Mouse (Mus musculus): ENCODE measurements at regions not wholly inside any gene's neighbourhood (a gene's known extent, or its start where the extent isn't known, plus 50 kb on each side); places are given as distances from the start of the nearest gene placed in this dataset.
A peak's percentile ranks its signal among the peaks of the same experiment; 100 is the strongest.
"Not testable (repeated sequence)": the region's sequence is repeated elsewhere in the genome, so short reads cannot be mapped to it uniquely, and the experiment has no call there.

DNA sequence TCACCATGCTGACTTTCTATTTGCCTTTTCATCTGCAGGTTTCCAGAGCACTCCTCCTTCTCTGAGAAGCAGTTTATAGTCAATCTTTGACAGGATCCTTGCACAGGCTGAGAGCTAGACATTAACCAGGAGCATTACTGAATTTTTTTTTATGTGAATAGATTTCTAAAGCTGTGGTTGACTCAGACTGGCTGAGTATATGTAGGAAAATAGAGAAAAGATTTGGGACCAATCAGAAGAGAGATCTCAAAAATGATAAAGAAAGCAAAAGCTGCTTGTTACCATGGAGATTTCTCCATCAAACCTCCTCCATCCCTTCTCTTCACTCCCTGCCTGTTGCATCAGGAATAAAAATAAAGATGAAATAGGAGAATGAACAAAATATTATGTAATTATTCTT, 731.2 kb upstream of the Ndn start:
- DNase-seq (ENCODE audit: low spot score), result no peak

DNA sequence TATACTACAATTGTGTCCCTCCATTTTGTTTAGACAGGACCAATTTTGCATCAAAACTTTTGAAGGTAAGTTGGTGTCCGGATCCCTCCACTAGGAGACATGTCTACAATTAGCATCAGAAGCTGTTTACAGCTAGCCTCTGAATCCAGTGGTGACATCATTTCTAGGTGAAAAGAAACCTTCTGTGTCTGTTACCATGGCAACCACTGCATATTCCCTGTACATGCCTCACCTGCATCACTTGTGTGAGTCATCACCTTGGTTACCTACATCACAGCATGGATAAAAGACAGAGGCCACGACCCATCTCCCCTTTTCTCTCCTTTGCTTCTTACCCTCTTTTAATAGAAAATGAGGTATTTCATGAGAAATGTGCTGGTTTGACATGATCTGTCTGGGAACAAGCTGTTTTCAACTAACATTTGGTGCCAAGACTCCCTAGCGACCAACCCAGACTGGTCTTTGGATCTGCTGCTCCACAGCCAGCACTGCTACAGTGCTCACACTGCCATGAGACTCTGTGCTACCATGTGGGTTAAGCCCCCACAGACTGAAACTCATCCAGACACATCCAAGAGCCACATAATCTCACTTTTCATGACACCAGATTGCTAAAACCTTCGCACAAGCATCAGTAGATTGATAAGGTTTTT, 701.4 kb upstream of the Ndn start:
- peak; percentile 37 for DNase-seq (ENCODE audit: low spot score)

DNA sequence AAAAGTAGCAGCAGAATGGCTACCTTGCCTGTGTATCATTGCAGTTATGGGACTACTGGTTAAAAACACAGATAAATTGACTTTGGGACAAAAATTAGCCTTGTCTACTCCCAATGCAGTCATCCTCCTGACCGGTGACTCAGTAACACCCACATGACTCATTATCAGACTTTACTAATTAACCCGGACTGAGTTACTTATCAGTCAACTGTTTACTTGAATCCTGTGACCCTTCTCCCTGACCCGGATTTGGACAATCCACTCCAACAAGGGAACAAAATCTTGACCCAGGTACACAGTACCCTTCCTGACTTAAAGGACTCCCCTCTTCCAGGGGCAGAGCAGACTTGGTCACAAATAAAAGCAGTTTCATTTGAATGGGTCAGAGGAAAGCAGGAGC, 688.3 kb upstream of the Ndn start:
- no peak for DNase-seq (ENCODE audit: low spot score)

DNA sequence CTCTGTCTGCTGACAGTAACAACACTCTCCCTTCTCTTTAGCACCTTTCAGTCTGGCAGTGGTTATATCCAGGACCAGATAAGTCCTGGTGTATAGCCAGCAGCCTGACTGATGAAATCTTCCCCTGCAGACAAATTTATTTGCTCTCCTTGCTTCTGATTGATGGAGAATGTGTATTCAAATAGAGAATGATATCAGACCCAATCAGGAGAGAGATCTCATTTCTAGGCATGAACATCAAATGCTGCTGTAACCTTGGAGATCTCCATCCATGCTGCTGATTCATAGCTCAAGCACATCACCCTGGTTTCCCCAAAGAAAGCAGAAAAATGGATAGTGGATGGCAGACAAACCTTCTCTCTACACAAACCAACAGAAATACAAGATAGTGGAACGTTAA, 663.3 kb upstream of the Ndn start:
- DNase-seq (ENCODE audit: low spot score), result no peak

DNA sequence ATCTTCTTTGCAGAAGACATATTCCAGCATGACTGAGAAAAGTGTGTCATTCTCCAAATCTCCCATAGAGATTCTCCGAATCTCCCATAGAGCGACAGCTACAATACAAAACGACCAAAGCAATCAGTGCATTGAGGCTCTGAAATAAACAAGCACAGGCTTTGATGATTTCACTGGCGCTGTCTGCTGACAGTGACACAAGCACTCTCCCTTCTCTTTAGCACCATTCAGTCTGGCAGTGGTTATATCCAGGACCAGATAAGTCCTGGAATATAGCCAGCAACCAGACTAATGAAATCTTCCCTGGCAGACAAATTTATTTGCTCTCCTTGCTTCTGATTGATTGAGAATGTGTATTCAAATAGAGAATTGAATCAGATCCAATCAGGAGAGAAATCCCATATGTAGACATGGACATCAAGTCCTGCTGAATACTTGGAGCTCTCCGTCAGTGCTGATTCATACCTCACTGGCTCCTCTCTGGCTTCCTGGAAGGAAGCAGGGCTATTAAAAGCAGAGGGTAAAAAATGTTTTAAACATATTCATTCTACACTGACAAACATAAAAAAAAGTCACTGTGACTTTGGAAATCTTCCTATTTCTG, 661.2 kb upstream of the Ndn start:
- no peak for DNase-seq (ENCODE audit: low spot score)

DNA sequence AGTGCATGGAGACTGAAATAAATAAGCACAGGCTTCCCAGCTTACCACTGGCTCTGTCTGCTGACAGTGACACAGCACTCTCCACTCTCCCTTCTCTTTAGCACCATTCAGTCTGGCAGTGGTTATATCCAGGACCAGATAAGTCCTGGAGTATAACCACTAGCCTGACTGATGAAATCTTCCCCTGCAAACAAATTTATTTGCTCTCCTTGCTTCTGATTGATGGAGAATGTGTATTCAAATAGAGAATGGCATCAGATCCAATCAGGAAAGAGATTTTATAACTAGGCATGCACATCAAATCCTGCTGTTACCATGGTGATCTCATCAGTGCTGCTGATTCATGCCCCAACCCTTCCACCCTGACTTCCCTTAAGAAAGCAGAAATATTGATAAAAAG, 620.2 kb upstream of the Ndn start:
- DNase-seq (ENCODE audit: low spot score), result no peak

DNA sequence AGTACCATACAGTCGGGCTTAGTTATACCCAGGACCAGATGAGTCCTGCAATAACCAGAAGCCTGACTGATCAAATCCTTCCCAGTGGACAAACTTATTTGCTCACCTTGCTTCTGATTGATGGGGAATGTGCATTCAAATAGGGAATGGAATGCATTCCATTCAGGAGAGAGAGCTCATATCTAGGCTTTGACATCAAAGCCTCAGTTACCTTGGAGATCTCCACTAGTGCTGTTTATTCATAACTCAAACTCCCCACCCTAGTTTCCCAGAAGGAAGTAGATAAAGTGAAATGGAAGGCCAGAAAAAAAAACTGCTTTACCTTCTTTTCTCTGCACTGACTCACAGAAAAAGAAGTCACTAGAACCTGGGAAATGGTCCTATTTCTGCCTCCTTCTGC, 608.9 kb upstream of the Ndn start:
- DNase-seq (ENCODE audit: low spot score), result no peak

DNA sequence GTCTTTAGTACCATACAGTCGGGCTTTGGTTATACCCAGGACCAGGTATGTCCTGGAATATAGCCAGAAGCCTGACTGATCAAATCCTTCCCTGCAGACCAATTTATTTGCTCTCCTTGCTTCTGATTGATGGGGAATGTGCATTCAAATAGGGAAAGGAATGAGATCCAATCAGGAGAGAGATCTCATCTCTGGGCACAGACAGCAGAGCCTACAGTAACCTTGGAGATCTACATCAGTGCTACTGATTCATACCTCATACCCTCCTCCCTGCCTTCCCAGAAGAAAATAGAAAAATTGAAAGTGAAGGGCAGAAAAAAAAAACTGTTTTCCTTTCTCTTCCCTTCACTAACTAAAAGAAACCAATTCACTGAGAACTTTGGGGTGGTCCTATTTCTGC, 607.0 kb upstream of the Ndn start:
- DNase-seq (ENCODE audit: low spot score), result not testable (repeated sequence)

DNA sequence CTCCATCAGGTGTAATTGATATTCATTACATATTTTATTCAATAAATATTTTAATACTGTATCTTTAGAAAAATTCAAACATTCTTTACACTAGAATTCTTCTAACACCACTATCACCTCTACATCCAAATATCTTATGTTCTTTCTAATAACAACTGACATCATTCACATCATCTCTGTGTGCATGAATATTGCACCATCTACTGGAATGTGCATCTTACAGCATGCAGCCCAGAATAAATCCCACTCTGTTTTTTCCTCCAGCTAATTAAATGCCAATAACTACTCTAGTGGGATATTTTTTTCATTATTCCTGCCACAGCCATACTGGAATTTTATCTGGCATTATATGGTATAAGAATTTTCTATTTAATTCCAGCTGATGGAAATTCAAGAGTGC, 576.5 kb upstream of the Ndn start:
- no peak for DNase-seq (ENCODE audit: low spot score)

DNA sequence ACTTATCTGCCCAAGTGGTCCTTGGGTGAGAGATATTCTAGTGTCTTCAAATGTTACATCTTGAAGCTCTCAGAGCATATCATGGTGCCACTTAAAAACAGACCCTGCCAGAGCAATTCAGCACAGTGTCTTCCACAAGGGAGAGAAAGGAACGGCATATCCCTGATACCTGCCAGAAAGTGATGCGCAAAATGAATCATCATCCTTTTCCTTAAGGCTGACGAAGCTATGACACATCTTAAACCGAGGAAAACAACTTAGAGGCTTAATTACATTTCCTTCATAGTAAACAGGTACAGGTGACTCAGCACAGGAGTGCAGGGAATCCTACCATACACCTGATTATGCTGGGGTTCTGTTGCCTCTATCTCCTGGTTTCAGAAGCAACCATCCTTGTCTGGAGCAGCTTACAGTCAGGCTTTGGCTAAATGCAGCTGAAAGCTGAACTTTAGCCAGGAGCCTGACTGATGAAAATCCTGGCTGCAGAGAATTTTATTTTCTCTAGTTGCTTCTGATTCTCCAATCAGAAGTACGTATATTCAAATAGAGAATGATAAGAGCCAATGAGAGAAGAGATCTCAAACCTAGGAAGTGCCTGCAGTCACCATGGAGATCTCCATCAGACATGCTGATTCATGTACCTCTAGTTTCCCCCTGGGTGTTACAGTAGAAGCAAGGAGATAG, 556.1 kb upstream of the Ndn start:
- peak; percentile 7 for DNase-seq (ENCODE audit: low spot score)

DNA sequence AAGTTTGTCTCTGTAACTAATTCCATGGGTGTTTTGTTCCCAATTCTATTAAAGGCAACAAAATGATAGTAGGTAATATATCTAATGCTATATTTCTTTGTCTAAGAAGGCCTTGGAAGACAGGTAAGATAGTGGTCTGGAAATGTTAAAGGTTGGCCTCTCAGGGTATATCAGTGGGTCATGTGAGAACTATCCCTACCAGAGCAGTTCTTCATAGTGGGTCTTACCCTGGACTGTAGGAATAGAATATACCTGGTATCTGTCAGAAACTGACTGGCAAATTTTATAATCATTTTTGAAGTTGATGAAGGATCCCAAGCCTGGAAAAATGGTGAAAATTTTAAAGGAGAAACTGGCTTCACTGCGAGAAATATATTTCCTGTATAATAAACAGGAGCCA, 509.5 kb upstream of the Ndn start:
- DNase-seq (ENCODE audit: low spot score), result no peak

DNA sequence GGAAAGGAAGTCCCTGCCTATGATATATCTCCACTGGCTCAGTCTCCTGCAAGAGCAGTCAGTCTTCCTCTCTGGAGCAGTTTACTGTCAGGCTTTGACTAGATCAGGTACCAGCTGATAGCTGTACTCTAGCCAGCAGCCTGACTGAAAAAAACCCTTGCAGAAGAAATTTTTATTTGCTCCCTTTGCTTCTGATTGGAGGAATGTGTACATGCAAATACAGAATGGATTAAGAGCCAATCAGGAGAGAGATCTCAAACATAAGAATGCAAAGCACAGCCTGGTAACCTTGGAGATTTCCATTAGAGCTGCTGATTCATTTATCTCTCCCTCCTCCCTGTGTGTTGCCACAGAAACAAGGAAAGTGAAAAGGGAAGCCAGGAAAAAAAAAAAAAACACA, 509.1 kb upstream of the Ndn start:
- peak; percentile 58 for DNase-seq (ENCODE audit: low spot score)

DNA sequence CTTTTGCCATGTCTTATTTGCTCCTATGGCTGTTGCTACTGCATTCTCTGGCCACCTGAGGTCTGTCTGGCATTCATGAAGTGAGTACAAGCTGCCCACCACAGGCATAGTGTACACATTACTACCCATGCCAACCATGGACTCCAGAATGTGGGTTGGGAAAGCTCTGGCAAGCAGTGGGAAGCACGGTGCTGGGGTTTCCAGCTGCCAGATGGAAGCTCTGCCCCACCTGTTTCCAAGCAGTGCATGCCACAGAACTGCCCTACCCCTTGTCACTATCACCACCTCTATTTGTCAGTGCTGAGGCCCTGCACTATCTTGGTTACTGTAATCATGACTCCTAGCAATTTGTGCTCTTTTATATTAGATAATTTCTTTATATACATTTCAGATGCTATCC, 494.4 kb upstream of the Ndn start:
- DNase-seq (ENCODE audit: low spot score), result no peak

DNA sequence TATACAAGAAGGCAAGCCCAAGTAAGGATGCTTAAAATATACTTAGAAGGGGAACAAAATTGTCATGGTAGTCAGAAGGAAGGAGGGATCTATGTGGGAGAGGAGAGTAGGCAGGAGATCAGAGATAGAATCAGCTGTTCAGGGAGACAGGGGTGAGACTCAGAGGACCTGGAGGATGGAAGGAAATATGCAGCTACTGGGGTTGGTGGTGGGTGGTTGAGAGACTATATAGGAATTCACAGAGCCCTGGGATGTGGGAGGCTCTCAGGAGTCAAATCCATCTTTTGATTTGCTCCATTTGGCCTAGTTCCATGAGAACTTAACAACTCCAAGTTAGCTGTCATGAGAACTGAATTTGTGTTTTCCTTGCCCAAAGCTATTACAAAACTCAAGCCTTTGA, 481.9 kb upstream of the Ndn start:
- DNase-seq (ENCODE audit: low spot score), result no peak

DNA sequence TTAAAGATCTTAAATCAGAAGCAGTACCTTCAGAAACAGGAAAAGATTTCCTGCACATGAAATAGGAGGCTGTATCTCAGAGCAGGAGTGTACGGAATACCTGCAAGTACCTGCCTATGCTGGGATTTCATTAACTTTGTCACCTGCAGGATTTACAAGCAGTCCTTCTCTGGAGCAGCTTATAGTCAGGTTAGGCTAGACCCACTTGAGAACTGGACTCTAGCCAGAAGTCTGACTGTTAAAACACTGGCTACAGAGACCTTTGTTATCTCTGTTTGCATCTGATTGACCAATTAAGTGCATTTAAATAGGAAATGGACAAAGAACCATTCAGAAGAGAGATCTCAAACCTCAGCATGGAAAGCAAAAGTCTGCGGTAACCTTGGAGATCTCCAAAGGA, 480.0 kb upstream of the Ndn start:
- no peak for DNase-seq (ENCODE audit: low spot score)

DNA sequence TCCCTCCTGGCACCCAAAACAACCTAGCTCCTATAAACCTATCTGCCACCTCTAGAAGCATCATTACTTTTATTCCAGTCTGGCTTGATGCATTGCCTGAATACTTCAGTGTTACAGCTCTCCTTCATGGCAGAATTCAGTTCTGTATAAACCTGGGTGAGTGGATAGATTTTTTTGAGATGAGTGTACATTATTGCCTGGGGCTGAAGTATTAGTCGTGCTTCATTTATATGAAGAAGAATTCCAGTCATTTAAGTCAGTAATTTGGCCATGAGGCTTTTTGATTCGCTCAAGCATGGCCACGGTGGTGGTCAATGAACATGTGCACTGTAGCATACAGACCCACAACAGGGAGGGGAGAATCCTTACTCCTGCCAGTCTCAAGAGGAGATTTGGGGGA, 470.1 kb upstream of the Ndn start:
- no peak for DNase-seq (ENCODE audit: low spot score)

DNA sequence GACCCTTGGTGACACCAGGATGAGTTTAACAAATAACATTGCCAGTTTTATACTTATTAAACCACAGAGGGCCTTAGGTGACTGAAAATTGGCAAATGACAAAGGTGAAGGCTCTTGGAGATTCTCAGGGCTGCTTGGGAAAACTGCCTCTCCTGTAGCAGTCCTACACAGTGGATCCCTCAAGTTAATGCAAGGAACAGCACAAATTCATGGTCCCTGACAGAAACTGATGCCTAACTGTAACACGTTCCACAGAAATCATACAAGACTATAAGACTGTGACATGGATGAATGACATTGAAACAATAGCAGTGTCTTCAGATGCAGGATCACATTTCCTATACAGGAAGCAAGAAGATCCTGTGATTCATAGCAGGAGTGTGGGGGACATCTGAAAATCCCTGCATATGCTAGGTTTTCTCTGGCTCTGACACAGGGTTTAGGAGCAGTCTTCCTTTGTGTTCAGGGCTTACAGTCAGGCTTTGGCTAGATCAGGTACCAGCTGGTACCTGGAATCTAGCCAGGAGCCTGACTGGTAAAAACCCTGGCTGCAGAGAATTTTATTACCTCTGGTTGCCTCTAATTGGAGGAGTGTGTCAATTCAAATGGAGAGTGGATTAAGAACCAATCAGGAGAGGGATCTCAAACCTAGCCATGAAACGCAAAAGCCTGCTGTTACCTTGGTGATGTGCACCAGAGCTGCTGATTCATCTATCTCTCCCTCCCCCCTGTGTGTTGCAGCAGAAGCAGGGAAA, 468.9 kb upstream of the Ndn start:
- peak; percentile 70 for DNase-seq (ENCODE audit: low spot score)

DNA sequence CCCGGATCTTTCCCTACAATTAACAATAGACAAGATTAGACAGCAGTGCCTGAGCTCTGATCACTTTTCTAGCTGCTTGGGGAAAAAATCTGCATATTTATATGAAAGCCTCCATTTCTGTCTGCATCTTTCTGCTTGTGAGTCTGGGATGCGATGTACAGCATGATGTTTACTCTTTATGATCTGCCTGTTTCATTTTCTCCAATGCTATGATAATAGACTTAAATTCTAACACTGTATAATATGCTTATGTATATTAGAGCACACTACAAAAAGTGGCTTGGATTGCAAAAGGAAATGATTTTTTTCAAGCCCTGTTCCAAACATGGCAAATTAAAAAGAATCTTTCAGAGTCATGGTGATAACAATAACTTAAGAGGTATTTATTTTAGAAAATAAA, 468.3 kb upstream of the Ndn start:
- no peak for DNase-seq (ENCODE audit: low spot score)

DNA sequence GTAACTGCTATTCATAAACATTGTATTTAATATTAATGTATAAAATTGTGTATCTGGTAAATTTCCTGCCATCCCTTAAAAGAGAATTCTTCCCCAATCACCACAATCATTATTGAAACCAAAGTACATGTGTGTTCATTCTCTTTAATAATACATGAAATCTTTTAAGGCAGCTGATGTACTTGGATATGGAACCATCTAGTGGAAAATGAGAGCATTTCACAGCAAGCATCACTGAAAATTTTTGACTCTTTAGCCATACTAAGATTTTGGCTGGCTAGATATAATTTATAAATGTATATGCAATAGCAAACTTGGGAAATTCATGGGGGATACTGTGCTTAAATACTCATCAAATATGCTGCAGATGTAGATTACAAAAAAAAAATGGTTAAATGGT, 467.8 kb upstream of the Ndn start:
- no peak for DNase-seq (ENCODE audit: low spot score)

Measured in layer of hippocampus, adult 9-10 months (tissue).